Mouse (Mus musculus) brain, embryonic 18.5 days (tissue): ENCODE results near the gene Gda.

Experiments
- DNase-seq: peaks from one replicate; pipeline ENCODE4 v3.0.0-alpha.2; 2012; ENCODE audit warnings: low read depth, low spot score

Gda gene

DNA sequence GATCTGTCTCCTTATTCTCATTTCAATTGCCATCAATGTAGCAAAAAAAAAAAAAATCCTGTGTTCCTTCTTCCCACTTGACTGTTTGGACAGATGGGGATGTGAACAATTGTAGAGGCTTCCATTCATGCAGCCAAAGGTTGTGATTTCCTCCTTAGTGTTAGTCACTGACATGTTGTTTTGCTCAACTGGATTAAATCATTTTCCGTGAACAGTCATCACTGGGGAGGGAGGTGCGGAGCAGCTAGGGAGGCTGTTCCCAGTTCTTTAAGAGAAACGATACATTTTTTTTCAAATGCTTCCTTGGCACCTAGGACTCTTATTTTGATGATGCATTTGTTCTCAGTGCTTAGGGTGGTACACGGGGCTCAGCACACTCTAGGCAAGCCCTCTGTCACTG is 15.8 kb downstream of the Gda start:
- DNase-seq = no peak

DNA sequence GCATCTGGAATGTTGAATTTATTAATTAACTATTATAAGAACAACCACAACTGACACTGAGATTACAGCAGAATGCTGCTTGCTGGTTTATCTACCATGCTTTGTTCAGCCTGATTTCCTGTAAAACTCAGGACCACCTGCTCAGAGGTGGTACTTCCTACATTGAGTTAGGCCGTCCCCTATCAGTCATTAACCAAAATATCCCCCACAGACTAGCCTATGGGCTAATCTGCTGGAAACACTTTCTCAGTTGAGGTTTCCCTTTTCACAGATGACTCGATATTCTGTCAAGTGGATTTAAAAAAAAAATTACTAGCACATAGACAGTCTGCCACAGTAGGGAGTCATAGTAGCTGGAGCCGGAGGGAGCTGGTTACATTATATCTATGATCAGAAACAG is 31.5 kb downstream of the Gda start:
- no peak for DNase-seq

DNA sequence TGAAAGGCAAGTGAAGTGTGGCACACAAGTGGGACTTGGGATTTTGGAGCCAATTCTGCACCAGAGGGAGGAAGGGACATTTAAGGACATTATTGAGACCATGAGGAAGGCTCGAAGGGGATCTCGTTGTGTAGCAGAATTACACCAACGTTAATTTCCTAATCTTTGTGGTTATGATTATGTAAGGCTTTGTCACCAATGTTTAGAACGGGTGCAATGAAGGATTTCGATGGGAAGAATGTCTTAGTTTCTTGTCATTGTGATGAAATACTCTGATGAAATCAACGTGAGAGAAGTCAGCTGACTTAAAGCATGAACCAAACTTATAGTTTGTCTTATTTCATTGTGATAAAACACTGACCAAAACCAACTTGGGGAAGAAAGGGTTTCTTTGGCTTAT is 32.4 kb downstream of the Gda start:
- no peak for DNase-seq

DNA sequence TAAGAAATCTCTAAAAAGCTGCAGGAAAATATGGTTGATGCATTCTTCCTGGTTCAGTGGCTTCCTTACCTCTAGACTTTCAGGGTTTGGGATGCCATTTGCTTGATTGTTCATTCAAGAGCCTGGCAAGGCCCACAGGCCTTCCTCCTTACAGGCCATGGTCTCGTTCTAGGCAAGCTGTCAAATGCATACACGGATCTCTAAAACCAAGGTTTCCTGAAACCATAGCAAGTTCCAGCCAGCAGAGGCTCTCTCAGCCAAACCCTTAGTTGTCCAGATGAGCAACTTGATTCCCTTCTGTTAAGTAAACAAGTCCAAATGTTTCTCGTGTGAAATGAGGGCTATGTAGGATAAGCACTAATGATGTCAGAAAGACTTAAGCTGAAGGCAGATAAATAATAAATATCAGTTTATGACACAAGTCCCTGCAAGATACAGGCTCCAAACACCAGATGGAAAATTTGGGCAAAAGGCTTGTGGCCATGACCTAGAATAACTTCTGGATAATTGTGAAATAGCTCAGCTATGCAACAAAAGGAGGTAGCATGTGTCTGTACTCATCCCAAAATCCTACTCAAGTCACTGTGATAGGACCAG is 34.0 kb downstream of the Gda start:
- no peak for DNase-seq

DNA sequence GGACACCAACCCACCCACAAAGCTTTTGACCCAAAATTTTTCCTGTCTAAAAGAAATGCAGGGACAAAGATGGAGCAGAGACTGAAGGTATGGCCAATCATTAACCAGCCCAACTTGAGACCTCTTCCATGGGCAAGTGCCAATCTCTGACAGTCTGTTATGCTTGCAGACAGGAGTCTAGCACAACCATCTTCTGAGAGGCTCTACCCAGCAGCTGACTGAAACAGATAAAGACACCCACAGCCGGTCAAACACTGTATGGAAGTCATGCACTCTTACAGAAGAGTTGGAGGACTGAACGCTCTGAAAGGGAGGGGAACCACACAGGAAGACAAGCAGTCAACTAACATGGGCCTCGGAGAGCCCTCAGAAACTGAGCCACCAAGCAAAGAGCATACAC is 36.7 kb downstream of the Gda start:
- DNase-seq = no peak

DNA sequence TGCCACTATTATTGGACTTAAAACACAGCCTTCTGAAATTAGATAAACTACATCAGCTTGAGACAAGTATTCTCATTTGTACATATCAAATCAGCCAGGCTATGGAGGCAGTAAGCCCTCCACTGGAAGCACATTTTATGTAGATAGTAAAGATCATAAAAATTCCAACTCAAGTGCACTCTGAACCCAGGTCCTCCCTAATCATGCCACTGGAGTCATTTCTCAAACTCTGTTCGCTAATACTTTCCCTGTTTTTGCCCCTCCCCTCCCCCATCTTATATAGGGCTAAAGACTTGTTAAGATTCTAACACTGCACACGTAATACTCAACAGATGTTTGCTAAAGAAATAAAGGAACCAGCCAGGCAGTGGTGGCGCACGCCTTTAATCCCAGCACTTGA is 39.9 kb downstream of the Gda start:
- no peak for DNase-seq

DNA sequence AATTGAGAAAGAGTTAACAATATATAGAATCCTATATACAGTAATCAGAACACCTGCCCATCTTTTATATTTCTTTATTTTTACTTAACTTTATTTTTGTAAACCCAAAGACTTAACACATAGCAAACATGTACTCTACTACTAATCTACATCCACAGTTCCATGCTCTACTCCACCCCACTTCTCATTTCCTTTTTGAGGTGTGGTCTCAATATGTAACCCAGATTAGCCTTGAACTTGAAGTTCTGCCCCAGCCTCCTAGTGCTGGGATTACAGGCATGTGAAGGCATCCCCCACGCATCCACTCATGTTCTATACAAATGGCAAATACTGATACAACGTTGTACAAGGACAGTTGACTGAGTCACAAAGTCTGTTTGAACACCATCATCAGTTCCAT is 40.4 kb downstream of the Gda start:
- DNase-seq = no peak

DNA sequence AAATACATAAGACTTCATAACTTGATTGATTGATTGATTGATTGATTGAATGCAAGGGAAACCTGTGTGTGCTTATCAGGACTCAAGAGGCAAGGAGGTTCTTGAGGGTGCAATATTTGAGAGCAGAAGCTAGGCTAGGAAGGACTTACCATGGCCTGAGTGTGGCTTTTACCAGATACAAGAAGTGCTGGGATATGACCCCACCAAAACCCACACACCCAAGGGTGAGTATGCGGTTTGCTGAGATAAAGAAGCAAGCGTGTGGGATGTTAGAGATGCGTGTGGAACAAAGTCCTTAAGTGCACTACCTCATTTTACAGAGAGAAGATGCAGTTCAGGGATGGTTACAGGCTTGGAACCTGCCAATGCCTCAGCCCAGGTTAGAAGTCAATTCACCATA is 41.0 kb downstream of the Gda start:
- no peak for DNase-seq

DNA sequence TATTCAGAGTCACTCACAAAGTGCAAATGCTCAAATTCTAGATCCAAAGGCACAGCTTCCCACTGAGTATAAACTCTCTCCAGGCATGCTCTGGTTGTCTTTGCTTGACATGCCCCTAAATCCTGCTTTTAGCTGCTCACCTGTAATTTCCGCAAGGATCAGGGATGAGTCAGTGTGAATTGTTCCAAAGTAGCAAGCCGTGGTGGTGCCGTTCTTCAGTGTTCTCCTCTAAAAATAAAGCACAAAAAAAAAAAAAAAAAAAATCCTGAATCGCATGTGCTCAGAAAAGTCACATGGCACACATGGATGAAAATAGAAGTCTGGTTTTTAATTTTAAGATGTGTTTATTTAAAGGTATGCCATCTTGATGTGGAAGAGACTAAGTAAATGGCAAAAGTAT is 47.9 kb downstream of the Gda start:
- DNase-seq = no peak

DNA sequence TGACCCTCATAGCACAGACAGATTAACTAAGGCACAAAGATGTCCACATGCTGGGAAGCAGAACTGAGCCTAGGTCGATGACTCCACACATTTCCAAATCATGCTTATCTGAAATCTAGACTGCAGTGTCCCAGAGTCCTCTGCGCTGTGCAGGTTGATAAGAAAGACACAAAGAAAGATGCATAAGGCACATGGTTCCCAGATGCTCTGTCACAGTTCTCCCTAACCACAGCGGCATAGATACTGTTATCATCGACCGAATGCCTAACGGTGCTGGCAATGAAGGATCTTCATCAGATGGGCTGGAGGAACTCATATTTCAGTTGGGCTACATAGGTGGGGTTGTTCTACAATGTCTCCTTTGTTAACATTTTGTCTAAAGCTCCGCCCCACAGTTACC is 49.5 kb downstream of the Gda start:
- DNase-seq = no peak

DNA sequence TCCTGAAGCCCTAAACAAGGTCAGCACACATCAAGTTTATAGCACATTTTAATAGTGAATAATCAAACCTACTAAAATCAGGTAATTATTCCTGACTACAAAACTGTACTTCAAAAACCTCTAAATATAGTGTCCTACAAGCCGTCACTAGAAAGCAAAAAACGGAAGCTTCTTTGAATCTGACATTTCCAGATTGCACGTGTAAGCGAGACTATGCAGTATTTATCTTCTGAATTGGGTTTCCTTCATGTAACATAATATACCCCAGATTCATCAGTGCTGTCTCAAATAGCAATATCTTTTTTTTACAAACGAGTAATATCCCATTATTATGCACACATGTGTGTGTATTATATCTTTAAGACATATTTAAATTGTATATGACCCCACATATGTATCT is 54.8 kb downstream of the Gda start:
- DNase-seq = no peak

DNA sequence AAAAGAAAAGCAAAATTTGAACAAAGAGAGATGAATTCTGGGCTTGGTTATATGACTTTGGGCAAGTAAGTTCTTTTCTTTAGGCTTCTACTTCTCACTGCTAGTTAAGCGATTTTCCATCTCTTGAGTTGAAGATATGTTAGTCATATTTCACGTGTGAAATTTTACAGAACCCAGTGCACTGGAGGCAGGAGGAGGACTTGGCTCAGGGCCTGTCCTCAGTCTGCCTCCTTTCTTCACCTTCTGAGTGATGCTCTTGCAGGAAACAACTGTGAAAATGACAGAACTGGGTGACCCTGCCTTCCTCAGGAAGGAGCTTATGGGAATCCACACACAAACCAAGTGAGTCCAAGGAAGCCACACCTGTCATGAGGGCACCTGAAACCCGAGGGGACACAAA is 57.9 kb downstream of the Gda start:
- no peak for DNase-seq

DNA sequence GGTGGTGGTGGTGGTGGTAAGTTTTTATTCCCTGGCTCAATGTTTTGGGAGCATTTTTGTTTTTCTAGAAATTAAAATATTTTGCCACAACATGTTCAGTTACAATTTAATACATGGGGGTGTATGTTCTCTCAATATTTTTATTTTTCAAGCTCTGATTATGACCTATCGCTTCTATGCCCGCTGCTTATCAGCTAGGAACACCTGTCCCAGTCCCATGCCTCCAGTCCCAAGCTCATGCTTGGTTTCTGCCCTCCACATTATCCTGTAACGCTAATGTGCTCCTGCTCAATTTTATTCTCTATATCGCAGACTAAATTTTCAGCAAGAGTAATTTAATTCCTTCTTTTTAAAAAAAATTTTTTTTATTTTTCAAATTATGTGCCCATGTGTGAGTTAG is 64.1 kb downstream of the Gda start:
- DNase-seq = no peak

DNA sequence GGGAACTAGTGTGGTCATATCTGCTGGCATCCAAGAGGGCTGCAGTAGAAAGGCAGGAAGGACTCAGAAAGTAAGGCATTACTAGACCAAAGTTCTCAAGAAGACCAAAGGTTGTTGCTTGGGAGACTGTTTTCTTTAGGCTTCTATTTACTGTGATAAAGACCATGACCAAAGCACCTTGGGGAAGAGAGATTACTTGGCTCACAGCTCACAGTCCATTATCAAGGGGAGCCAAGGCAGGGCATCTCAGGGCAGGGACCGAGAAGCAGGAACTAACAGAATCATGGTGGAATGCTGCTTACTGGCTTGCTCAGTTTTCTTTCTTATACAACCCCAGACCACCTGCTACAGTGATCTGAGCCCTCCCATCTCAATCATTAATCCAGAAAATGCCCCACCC is 65.9 kb downstream of the Gda start:
- DNase-seq = no peak

DNA sequence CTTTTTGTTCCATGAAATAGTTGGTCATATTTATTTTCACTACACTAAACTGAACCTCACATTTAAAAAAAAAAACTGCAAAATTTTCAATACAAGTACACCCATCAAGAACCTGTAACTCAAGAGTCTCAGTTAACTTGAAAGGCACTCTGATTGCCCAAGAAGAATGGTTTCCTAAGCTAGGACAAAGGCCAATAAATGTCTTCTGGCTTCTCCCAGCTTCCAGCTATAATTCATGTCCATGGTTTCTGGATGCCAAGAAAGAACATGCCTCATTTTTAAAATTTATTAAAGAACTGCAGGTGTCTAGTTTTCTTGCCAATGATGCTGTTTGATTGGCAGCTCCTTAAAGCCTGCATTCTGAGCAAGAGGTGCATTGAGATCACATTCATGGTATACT is 75.3 kb downstream of the Gda start:
- DNase-seq = no peak

DNA sequence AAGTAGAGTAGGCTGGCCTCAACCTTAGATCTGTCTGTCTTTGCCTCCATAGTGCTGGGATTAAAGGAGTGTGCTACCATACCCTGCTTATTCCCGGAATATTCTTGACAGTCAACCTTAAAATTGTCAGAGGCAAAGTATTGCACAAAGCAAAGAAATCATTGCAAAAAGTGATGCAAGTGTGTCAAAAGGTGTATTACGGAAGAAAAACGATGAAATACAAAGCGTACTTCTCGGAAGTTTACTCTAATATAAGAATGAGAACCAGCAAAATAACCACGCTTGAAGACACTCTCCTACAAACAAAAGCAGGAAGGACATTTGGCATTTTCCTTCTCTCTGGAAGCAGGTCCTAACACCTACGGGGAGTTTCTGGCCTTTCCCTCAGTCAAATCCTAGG is 76.9 kb downstream of the Gda start:
- no peak for DNase-seq

DNA sequence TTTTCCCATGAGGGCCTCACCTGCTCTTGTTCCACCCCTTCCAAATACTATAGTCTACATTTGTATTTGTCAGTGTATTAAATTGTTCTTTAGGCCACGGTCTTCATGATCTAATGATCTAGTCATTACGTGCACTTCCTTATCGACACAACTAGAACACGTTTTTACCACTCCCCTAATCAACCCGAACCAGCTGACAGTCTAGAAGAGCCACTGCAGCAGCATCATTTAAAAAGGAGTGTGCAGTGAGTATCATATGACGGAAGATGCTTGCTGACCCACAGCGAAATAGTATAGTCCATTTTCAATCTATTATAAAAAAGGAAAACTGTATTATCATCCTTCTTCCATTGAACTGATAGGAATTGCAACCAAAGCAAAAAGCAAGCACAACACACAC is 82.3 kb downstream of the Gda start:
- no peak for DNase-seq

DNA sequence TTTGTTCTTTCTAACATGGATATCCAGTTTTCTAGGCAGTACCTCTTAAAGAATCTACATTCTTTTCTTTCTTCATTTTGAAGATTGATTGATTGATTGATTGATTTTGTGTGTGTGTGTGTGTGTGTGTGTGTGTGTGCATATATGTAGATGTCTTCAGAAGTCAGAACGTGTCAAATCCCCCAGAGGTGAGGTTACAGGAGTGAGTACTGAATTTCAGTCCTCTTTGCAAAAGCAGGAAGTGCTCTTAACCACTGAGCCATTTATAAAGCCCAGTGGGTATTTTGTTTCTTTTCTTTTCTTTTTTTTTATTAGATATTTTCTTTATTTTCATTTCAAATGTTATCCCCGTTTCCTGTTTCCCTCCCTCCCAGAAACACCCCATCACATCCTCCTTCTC is 86.4 kb downstream of the Gda start:
- DNase-seq = no peak

DNA sequence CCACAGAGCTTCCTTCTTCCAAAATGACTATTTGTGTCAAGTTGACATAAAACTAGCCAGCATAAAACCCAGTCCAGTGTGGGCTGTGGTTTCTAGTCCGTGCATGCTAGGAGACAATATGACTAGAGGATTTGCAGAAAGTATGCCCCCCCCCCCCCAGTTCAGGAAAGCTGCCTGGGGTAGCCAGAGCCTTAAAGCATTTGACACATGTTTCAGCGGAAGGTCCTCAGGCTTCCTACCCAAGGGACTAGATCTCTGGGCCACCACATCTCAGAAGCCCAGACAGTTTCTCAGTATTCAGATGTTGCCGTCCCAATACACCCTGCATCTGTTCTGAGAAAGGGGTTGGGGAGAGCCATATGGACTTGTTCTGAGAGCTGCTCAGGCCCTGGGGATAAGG is 89.0 kb downstream of the Gda start:
- no peak for DNase-seq

DNA sequence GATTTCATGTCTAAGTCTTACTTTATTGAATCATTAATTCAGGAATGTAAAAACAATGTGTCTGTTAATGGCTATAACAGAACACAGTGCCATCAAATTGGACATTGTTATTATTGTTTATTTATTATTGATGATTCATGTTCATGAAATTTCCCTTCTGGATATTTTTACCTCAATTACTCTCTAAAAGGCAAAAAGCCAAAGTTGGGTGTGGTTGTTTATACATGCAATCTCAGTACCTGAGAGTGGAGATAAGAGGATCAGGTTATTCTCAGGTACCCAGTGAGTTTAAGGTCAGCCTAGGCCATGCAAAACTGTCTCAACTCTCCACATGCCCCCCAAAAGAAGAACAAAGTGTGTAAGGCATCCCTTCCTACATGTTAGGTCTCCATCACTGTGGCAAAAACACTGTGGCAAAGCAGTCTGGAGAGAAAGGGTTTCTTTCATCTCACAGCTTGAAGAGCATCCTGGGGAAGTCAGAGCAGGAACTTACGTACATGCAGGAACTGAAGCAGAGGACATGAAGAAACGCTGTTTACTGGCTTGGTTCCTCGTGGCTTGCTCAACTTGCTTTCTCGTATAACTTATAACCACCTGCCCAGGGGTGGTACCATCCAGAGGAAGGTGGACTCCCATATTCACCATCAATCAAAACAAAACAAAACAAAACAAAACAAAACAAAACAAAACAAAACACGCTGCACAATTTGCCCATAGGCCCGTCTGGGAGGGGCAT is 89.6 kb downstream of the Gda start:
- DNase-seq = no peak

DNA sequence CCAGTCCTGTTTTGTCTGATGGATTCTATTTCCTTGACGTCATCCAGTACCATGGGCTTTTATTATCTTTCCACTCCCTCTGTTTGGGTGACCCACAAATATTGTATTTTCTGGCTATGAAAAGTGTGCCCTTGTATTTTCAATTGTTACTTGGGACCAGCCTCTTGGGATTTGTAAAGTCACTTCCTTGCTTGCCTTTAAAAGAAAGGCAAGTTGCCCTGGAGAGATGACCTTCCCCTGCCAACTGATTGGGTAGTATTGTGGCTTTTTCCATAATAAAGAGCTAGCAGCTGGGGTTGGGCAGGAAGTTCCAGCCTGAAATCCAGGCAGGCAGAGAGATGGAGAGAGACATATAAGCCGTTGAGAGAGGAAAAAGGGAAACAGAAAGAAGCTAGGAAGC is 91.5 kb downstream of the Gda start:
- no peak for DNase-seq

DNA sequence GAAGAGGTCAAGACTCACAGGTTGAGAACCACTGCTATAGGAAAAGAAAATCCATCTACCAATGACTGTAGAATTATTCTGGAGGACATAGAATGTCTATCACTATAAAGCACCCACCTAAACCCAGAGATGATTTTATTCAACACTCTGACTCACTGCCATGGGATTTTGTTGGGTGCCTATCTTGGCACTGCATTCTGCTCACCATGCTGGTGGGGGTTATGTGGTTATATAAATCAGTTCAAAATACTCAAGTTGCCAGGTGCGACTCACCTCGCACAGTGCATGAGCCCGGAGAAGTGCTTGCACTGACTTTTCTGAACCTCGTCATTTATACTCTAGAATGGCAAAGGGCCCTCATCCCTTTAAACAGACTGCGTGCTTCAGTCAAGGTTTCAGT is 94.0 kb downstream of the Gda start:
- DNase-seq = no peak

DNA sequence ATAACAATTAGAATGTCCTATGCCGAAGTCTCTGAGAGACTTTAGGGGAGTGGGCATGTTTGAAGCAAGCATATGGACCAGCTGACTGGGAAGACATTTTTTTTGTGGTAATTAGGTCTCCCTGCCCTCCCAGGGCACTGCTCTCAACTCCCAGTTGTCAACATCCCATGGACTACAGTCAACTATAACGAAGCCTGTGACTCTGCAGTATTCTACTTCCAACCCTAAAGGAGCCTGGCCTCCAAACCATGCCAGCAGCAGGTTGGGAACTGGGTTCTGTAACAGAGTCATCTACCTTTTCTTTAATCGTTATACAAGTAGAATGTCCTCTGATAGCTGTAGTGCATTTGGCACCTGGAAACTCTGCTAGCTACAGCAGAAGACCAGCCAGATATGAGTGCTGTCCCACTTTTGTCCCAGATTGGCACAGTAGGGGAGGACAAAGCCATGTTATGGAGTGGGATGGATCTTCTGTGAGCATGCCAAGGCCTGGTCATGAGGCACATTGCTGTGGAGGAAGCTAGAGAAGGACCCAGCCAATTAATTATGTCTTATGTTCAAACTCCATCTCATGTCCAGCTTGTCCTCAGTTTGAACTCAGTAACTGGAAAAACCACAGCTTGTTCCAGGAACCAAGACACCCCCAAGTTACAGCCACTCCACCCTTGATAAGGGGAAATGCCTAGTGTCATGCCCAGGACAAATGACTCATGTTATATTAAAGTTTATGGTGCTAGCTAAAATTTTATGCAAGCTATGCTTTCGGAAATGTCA is 96.6 kb downstream of the Gda start:
- DNase-seq = no peak
